Mouse (Mus musculus): ENCODE data around the gene Ccdc120. TPM values are rescaled to one million over a fixed set of nuclear protein-coding genes. Genes with fewer than 3 reads are reported as not detected.

The Ccdc120 gene
- polyA plus RNA-seq, 1 experiment from 2014 or later: 6.5 TPM

GRCm38 (mm10) chrX:7741103-7741502, 9.6 kb downstream of the Ccdc120 start:
- Histone ChIP-seq H3K9ac (ENCODE audit: low read depth, low read length) (no peak overlapping the region), H3K4me3 (ENCODE audit: low read depth, low read length) (no peak overlapping the region), H3K27ac (ENCODE audit: low read depth, low read length) (no peak overlapping the region), H3K4me2 (peak overlapping the region; percentile 34), H3K36me3 (ENCODE audit: control insufficient read depth, insufficient read depth, low read length) (no peaks in the 10 kb centered on the region), H3K4me1 (replicated peaks; ENCODE audit: control insufficient read depth, insufficient read depth, low read length) (peaks cover 4% of the 10 kb centered on the region), H3K9me3 (ENCODE audit: control insufficient read depth, low read length) (no peaks in the 10 kb centered on the region), H3K27me3 (replicated peaks; ENCODE audit: control insufficient read depth, insufficient read depth, low read length) (no peaks in the 10 kb centered on the region)
- 0 out of 2 replicates have a peak, but pooled peaks have one; percentile 34 for ATAC-seq (replicated peaks; ENCODE audit: low FRiP score)
- 59% methylated on average over 5 of the region's 5 CpGs for WGBS
- no peak for DNase-seq (ENCODE audit: low spot score)

- Histone ChIP-seq H3K4me3 (ENCODE audit: low read depth, low read length) (no peak overlapping the region), H3K27ac (ENCODE audit: low read depth, low read length) (no peak overlapping the region), H3K9ac (ENCODE audit: low read depth, low read length) (no peak overlapping the region), H3K9me3 (ENCODE audit: control insufficient read depth, low read length) (no peaks in the 10 kb centered on the region), H3K4me1 (replicated peaks; ENCODE audit: control insufficient read depth, insufficient read depth, low read length) (peaks cover 4% of the 10 kb centered on the region), H3K36me3 (ENCODE audit: control insufficient read depth, insufficient read depth, low read length) (no peaks in the 10 kb centered on the region), H3K27me3 (replicated peaks; ENCODE audit: control insufficient read depth, insufficient read depth, low read length) (no peaks in the 10 kb centered on the region), H3K4me2 (peak overlapping the region; percentile 34)
- 56% methylated on average over 10 of the region's 10 CpGs for WGBS
- ATAC-seq (replicated peaks; ENCODE audit: low FRiP score) (no peak), DNase-seq (ENCODE audit: low spot score) (no peak)
Observed at GRCm38 (mm10) chrX:7740082-7740819, 10.5 kb downstream of the Ccdc120 start.

DNA sequence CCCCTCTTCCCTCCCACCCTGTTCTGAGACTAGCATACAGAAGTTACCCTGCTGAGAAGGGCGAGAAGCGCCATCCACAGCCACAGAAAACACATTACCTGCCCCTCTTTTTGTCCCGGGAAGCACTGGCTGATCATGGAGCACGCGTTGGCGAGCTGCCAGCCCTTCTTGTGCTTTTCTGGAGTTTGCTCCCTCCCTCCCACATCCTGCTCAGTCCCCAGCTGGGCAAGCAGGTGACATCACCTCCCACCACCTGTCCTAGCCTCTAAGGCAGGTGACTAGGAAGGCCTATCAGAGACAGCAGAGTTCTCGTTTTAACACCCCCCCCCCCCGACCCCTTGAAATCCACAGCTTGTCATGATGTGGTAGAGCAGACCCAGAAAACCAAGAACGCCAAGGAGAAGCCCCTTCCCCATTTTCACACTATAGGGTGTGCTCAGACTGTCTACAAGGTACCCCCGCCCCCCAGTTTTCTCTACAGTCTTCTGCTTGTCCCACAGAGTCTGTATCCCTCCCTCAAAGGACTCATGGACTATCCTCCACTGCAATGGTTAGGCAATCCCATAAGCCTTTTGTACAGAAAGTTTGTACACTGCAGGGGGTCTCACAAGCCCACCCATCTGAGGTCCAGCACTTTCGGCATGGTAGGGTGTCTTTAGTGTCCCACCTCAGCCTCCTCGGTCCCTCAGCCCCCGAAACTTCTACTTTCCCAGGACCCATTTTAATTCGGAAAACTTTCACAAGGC, 11.2 kb downstream of the Ccdc120 start:
- WGBS: 73% methylated on average over 13 of the region's 14 CpGs
- DNase-seq (ENCODE audit: low spot score) (no peak), ATAC-seq (replicated peaks; ENCODE audit: low FRiP score) (no peak)
- no peak overlapping the region for H3K4me3 ChIP-seq (ENCODE audit: low read depth, low read length)
- H3K4me2 ChIP-seq: no peak overlapping the region
- peaks cover 4% of the 10 kb centered on the region for H3K4me1 ChIP-seq (replicated peaks; ENCODE audit: control insufficient read depth, insufficient read depth, low read length)
- H3K9ac ChIP-seq (ENCODE audit: low read depth, low read length): no peak overlapping the region
- no peak overlapping the region for H3K27ac ChIP-seq (ENCODE audit: low read depth, low read length)
- H3K9me3 ChIP-seq (ENCODE audit: control insufficient read depth, low read length): no peaks in the 10 kb centered on the region
- no peaks in the 10 kb centered on the region for H3K36me3 ChIP-seq (ENCODE audit: control insufficient read depth, insufficient read depth, low read length)
- no peaks in the 10 kb centered on the region for H3K27me3 ChIP-seq (replicated peaks; ENCODE audit: control insufficient read depth, insufficient read depth, low read length)

DNA sequence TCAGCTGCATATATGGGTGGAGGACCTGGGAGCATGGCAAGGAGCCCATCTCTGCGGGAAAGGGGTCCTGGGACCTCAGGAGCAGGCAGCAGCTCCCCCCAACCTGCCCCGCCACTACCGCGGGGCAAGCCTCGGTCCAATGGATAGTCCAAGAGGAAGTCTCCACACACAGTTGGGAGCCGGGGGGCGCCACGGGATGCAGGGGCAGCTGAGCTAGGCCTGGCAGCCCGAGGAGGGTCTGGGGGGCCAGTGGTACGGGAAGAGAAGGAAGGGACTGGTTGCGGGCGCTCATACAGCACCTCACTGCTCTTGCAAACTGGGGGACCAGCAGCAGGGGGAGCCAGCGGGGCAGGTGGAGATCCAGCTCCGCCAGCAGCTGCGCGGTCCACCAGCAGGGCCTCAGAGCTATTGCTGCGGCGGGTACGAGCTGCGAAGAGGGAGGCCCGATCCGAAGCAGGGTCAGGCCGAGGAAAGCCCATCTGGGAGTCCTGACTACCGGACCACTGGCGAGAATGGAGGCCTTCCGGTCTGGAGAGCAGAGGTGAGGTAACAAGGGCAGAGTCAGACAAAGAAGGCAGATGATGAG, 17.0 kb downstream of the Ccdc120 start:
- H3K4me1 ChIP-seq (replicated peaks; ENCODE audit: control insufficient read depth, insufficient read depth, low read length): no peaks in the 10 kb centered on the region
- H3K9me3 ChIP-seq (ENCODE audit: control insufficient read depth, low read length): no peaks in the 10 kb centered on the region
- peak; percentile 63 for DNase-seq (ENCODE audit: low spot score)
- peak overlapping the region; percentile 49 for H3K4me2 ChIP-seq
- no peaks in the 10 kb centered on the region for H3K27me3 ChIP-seq (replicated peaks; ENCODE audit: control insufficient read depth, insufficient read depth, low read length)
- H3K27ac ChIP-seq (ENCODE audit: low read depth, low read length): no peak overlapping the region
- no peak overlapping the region for H3K9ac ChIP-seq (ENCODE audit: low read depth, low read length)
- WGBS: 28% methylated on average over 26 of the region's 26 CpGs
- peak; percentile 72 for ATAC-seq (replicated peaks; ENCODE audit: low FRiP score)
- no peaks in the 10 kb centered on the region for H3K36me3 ChIP-seq (ENCODE audit: control insufficient read depth, insufficient read depth, low read length)
- H3K4me3 ChIP-seq (ENCODE audit: low read depth, low read length): peak overlapping the region; percentile 27; the same call in 1 of the 2 replicates

DNA sequence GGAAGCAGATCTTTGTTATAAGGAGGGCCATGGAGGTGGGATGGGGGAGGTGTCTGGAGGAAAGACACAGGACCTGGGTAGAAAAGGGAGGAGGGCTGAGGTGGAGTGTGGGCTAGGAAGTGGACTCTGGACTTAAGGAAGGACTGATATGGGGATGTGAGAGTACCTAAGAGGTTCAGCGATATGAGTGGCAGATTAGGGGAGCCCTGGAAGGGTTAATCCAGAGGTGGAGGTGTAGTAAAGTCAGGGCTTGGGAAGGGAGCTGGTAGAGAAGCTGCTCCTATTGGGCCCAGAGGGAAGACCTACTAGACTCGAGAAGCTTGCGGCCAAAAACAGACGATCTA, 21.8 kb downstream of the Ccdc120 start:
- Histone ChIP-seq H3K27ac (ENCODE audit: low read depth, low read length) (no peak overlapping the region), H3K4me3 (ENCODE audit: low read depth, low read length) (peak overlapping the region; percentile 50), H3K4me1 (replicated peaks; ENCODE audit: control insufficient read depth, insufficient read depth, low read length) (no peaks in the 10 kb centered on the region), H3K9me3 (ENCODE audit: control insufficient read depth, low read length) (no peaks in the 10 kb centered on the region), H3K4me2 (peak overlapping the region; percentile 59), H3K27me3 (replicated peaks; ENCODE audit: control insufficient read depth, insufficient read depth, low read length) (no peaks in the 10 kb centered on the region), H3K9ac (ENCODE audit: low read depth, low read length) (no peak overlapping the region), H3K36me3 (ENCODE audit: control insufficient read depth, insufficient read depth, low read length) (no peaks in the 10 kb centered on the region; the same call in 1 of the 2 replicates)
- DNase-seq (ENCODE audit: low spot score) (no peak), ATAC-seq (replicated peaks; ENCODE audit: low FRiP score) (peak; percentile 13; the same call in 1 of the 2 replicates)
- WGBS: 38% methylated on average over 4 of the region's 4 CpGs

DNA sequence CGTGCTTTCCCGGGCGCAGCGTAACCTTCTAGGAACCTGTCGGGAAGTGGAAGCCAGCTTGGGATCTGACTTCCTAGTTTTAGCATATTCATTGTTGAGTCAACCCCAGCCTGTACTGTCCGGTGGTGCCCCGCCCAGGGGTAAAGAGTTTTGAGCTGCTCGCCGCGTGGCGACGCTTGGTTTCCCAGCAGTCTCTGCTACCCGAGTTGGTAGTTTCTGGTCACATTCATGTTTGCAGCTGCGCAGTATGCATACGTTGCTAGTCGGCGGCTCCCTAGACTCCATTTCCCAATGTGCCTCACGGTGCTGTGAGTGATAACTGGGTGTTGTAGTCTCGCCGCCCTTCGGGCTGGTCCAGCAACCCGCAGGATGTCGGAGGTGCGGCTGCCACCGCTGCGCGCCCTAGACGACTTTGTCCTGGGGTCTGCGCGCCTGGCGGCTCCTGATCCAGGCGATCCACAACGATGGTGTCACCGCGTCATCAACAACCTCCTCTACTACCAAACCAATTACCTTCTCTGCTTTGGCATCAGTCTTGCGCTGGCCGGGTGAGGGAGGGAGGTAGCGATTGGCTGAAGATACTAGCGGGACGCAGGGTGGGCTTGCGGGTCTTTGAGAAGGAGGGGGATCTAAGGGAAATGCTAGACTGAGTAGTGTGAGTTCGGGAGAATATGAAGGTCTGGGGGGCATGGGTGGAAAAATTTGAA, 22.3 kb downstream of the Ccdc120 start, which contains the start of gene Praf2:
Gene Praf2 (plus strand): TSS at position 225 of the 707 bp plus-strand sequence.
- H3K9ac ChIP-seq (ENCODE audit: low read depth, low read length): peak within 1 kb of the TSS; percentile 48
- no peaks in the 10 kb centered on the region for H3K4me1 ChIP-seq (replicated peaks; ENCODE audit: control insufficient read depth, insufficient read depth, low read length)
- peak within 1 kb of the TSS; percentile 59 for H3K4me2 ChIP-seq
- peak within 1 kb of the TSS; percentile 44; the same call in 1 of the 2 replicates for H3K27ac ChIP-seq (ENCODE audit: low read depth, low read length)
- no peaks in the 10 kb centered on the region; the same call in 1 of the 2 replicates for H3K36me3 ChIP-seq (ENCODE audit: control insufficient read depth, insufficient read depth, low read length)
- peak; percentile 93 for ATAC-seq (replicated peaks; ENCODE audit: low FRiP score)
- H3K4me3 ChIP-seq (ENCODE audit: low read depth, low read length): peak within 1 kb of the TSS; percentile 50
- peak; percentile 69 for DNase-seq (ENCODE audit: low spot score)
- 14% methylated on average over 42 of the region's 42 CpGs for WGBS
- no peaks in the 10 kb centered on the region for H3K9me3 ChIP-seq (ENCODE audit: control insufficient read depth, low read length)
- no peaks in the 10 kb centered on the region for H3K27me3 ChIP-seq (replicated peaks; ENCODE audit: control insufficient read depth, insufficient read depth, low read length)

- H3K4me2 ChIP-seq: no peak overlapping the region
- no peaks in the 10 kb centered on the region for H3K27me3 ChIP-seq (replicated peaks; ENCODE audit: control insufficient read depth, insufficient read depth, low read length)
- H3K4me1 ChIP-seq (replicated peaks; ENCODE audit: control insufficient read depth, insufficient read depth, low read length): peaks cover 3% of the 10 kb centered on the region; the same call in 1 of the 2 replicates
- H3K36me3 ChIP-seq (ENCODE audit: control insufficient read depth, insufficient read depth, low read length): no peaks in the 10 kb centered on the region; the same call in 1 of the 2 replicates
- WGBS: 86% methylated on average over 13 of the region's 13 CpGs
- DNase-seq (ENCODE audit: low spot score): no peak
- no peaks in the 10 kb centered on the region for H3K9me3 ChIP-seq (ENCODE audit: control insufficient read depth, low read length)
- H3K4me3 ChIP-seq (ENCODE audit: low read depth, low read length): no peak overlapping the region
- H3K27ac ChIP-seq (ENCODE audit: low read depth, low read length): no peak overlapping the region
- no peak for ATAC-seq (replicated peaks; ENCODE audit: low FRiP score)
- no peak overlapping the region for H3K9ac ChIP-seq (ENCODE audit: low read depth, low read length)
Observed at GRCm38 (mm10) chrX:7727176-7727575, 23.5 kb downstream of the Ccdc120 start.

DNA sequence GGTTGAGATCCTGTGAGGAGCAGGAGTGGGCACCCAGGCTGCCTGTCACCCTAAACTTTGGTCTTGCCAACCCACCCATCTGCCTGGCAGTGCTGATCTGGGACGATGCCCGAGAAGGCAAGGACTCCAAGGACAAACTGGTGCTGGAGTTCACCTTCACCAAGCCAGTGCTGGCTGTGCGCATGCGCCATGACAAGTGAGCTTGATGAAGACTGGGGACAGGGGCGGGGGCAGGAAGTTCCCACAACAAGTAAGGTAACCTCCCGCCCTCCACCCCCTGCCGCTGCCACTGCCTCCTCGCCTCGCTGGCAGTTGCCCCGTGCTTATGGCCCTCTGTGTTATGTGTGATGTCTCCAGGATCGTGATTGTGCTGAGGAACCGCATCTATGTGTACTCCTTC, 24.9 kb downstream of the Ccdc120 start:
- ATAC-seq (replicated peaks; ENCODE audit: low FRiP score): no peak
- H3K36me3 ChIP-seq (ENCODE audit: control insufficient read depth, insufficient read depth, low read length): no peaks in the 10 kb centered on the region; the same call in 1 of the 2 replicates
- 85% methylated on average over 12 of the region's 12 CpGs for WGBS
- no peaks in the 10 kb centered on the region for H3K27me3 ChIP-seq (replicated peaks; ENCODE audit: control insufficient read depth, insufficient read depth, low read length)
- H3K9ac ChIP-seq (ENCODE audit: low read depth, low read length): no peak overlapping the region
- H3K4me2 ChIP-seq: no peak overlapping the region
- no peak overlapping the region for H3K4me3 ChIP-seq (ENCODE audit: low read depth, low read length)
- no peaks in the 10 kb centered on the region for H3K9me3 ChIP-seq (ENCODE audit: control insufficient read depth, low read length)
- peaks cover 3% of the 10 kb centered on the region; the same call in 1 of the 2 replicates for H3K4me1 ChIP-seq (replicated peaks; ENCODE audit: control insufficient read depth, insufficient read depth, low read length)
- no peak overlapping the region for H3K27ac ChIP-seq (ENCODE audit: low read depth, low read length)
- no peak for DNase-seq (ENCODE audit: low spot score)
